18 mouse cellular contexts compared by ENCODE assay signal in the genomic region with DNA sequence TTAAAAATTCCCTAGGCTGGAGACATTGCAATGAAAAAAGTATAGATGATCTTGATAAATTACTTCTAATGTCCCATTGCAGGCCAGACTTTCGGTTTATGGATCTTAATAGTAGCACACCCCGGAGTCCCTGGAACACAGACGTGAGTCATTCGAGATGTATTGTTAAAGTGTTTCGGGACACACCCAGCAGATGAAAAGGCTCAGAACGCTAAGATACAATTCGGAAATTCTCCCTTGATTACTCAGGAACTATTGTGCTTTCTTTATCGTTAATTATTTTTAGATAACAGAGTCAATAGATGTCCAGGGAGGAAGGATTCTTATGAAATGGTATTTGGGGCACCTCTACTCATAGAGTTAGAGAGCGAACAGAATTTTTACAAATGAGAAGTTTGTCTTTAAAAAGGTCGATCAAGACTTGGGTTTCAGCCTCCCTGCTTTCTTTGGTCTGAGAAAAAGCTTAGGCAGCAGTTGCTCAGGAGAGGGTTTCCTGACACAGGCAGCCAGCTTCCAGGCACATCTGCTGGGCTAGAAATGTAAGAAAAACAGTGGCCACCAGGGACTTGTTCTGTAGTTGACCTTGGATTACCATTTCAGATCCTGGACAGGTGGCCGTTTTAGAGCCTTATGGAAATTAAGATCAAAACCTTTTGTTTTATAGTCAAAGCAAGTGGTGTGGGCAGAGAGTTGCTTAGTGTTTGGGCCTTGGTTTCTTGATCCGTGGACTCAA. TPM values are rescaled to one million over a fixed set of nuclear protein-coding genes. Genes with fewer than 3 reads are reported as not detected.
DNase-seq lines count a peak whose midpoint lies in the region; ATAC-seq and TF ChIP-seq lines count a peak whose summit lies in the region.
"Had no signal": no experiment of that assay in that cellular context is flagged by ENCODE, and none has a peak within 500 bp of the region (broad histone marks: within the 10 kb centered on the region; RNA-seq: fewer than 3 reads in every experiment).

No protein-coding gene starts in this region.

- no peak for TF ChIP-seq CTCF in left cerebral cortex, adult 2 months (IDR thresholded peaks at IDR 0.05)
- TF ChIP-seq CTCF in embryonic fibroblast, embryonic 13.5 days (IDR thresholded peaks at IDR 0.05; ENCODE audit: borderline replicate concordance, insufficient read depth, low read length), result no peak

- H3K9me3 ChIP-seq in hindbrain, embryonic 13.5 days, result no peaks in the 10 kb centered on the region
- H3K9me3 ChIP-seq: heart, embryonic 13.5 days had no signal

- no peak overlapping the region for H3K4me3 ChIP-seq in left cerebral cortex, adult 2 months
- H3K4me3 ChIP-seq in embryonic fibroblast, embryonic 13.5 days (ENCODE audit: insufficient read depth, low read length), result no peak overlapping the region
- H3K4me3 ChIP-seq in myocyte, result no peak overlapping the region
- H3K4me3 ChIP-seq in hindbrain, embryonic 13.5 days, result no peak overlapping the region
- H3K4me3 ChIP-seq: erythroblast, embryonic 14.5 days; heart, embryonic 13.5 days had no signal

- WGBS in hindbrain, embryonic 13.5 days, result 69% methylated on average over 12 of the region's 12 CpGs

- H3K36me3 ChIP-seq in myocyte (ENCODE audit: control insufficient read depth, insufficient read depth), result peaks cover 3% of the 10 kb centered on the region
- H3K36me3 ChIP-seq in hindbrain, embryonic 13.5 days, result no peaks in the 10 kb centered on the region
- H3K36me3 ChIP-seq: heart, embryonic 13.5 days had no signal

- peak overlapping the region; percentile 59 for H3K4me2 ChIP-seq in myocyte (ENCODE audit: low read depth)
- no peak overlapping the region for H3K4me2 ChIP-seq in hindbrain, embryonic 13.5 days
- H3K4me2 ChIP-seq: heart, embryonic 13.5 days had no signal

- H3K4me1 ChIP-seq in embryonic fibroblast, embryonic 13.5 days (ENCODE audit: control insufficient read depth, insufficient read depth, low read length), result peaks cover 11% of the 10 kb centered on the region; the same call in 1 of the 2 replicates
- peaks cover 29% of the 10 kb centered on the region for H3K4me1 ChIP-seq in hindbrain, embryonic 13.5 days (replicated peaks)

- peak overlapping the region; percentile 66 for H3K27ac ChIP-seq in left cerebral cortex, adult 2 months
- peak overlapping the region; percentile 5; the same call in 1 of the 2 replicates for H3K27ac ChIP-seq in embryonic fibroblast, embryonic 13.5 days (ENCODE audit: insufficient read depth, low read length)
- no peak overlapping the region for H3K27ac ChIP-seq in hindbrain, embryonic 13.5 days
- H3K27ac ChIP-seq: heart, embryonic 13.5 days; macrophage had no signal

- H3K9ac ChIP-seq in hindbrain, embryonic 13.5 days, result no peak overlapping the region
- H3K9ac ChIP-seq: forebrain, postnatal 0 days; heart, embryonic 13.5 days had no signal

- ATAC-seq in hindbrain, embryonic 13.5 days (ENCODE audit: low FRiP score), result no peak
- ATAC-seq: forebrain, postnatal 0 days; hindbrain, embryonic 16.5 days; midbrain, embryonic 16.5 days had no signal

- H3K79me2 ChIP-seq in myocyte (ENCODE audit: control insufficient read depth, insufficient read depth), result peaks cover 59% of the 10 kb centered on the region

- intact Hi-C loops in left cerebral cortex, adult 2 months (cut with DNase I), result no loop called here

- no peak for TF ChIP-seq POLR2A in embryonic fibroblast, embryonic 13.5 days (IDR thresholded peaks at IDR 0.05; ENCODE audit: low read depth, low read length)
- TF ChIP-seq POLR2A in myocyte (IDR thresholded peaks at IDR 0.05; ENCODE audit: insufficient read length, low read depth), result no peak

- peak; percentile 24 for DNase-seq in gastrocnemius, postnatal 25 days
- no peak for DNase-seq in gastrocnemius, postnatal 4 days (ENCODE audit: low spot score in 2 of 2)
- DNase-seq in left cerebral cortex, adult 2 months (ENCODE audit: extremely low spot score in 1 of 2, low spot score in 2 of 2), result no peak
- DNase-seq in left cerebral cortex, adult 11 months (ENCODE audit: low spot score), result no peak
- DNase-seq in right cerebral cortex, postnatal 36 days (ENCODE audit: low spot score in 2 of 2), result no peak
- DNase-seq: cerebellum, adult 9-11 months; forebrain, postnatal 0 days; kidney, postnatal 14 days; layer of hippocampus, postnatal 36 days; thymus, postnatal 36 days had no signal

- H3K27me3 ChIP-seq in myocyte (ENCODE audit: control insufficient read depth, insufficient read depth, insufficient read length), result no peaks in the 10 kb centered on the region
- no peaks in the 10 kb centered on the region for H3K27me3 ChIP-seq in hindbrain, embryonic 13.5 days
- H3K27me3 ChIP-seq: heart, embryonic 13.5 days had no signal

- no peak overlapping the region for H3ac ChIP-seq in myocyte (ENCODE audit: control insufficient read depth, insufficient read length)

TF ChIP-seq in myocyte, 11 proteins besides CTCF, POLR2A, EP300 and RAD21:
- TF ChIP-seq MYOG (IDR thresholded peaks at IDR 0.05; ENCODE audit: control insufficient read depth in 1 of 3, insufficient read depth in 1 of 3, insufficient read length in 2 of 3, low read depth in 2 of 3), result peak in 1 of 3 experiments; percentile 23
- peak; percentile 2 for TF ChIP-seq TCF12 (IDR thresholded peaks at IDR 0.05; ENCODE audit: insufficient read depth, poor library complexity, severe bottlenecking)
- TF ChIP-seq MYOD1 (IDR thresholded peaks at IDR 0.05; ENCODE audit: control insufficient read depth in 1 of 3, insufficient read length in 2 of 3, low read depth in 2 of 3), result no peak
TF ChIP-seq in myocyte: peak in this region for 2.

RNA-seq across cellular contexts. Expression of a gene that starts 34.8 kb away (rescaled TPM):
- 100 to 1,000 TPM; 130 to 149 TPM for total RNA-seq in gastrocnemius, postnatal 25 days (2021)
- total RNA-seq in gastrocnemius, postnatal 4 days (2021), result 100 to 1,000 TPM; 114 to 125 TPM
- 100 to 1,000 TPM; 868 to 887 TPM for total RNA-seq in left cerebral cortex, adult 2 months (2021)
- 66.1 and 77.8 TPM in 2 replicates for polyA plus RNA-seq in embryonic fibroblast, embryonic 13.5 days (2011; ENCODE audit: insufficient read length, low read depth, missing spikeins)
- polyA plus RNA-seq in myocyte (2012; fragmentation: generic; extraction: Trizol), result 34.0 TPM
- polyA plus RNA-seq in hindbrain, embryonic 13.5 days (2015; fragmentation: Nextera tagmentation; extraction: Ambion mirVana), result 131 and 134 TPM in 2 replicates

Comparison
In these comparisons a context has a peak if more than half of its experiments do, and no peak if none do; other contexts are left out.
1. RNA of a gene that starts 34.8 kb away (total RNA-seq): 868 to 887 TPM in left cerebral cortex, adult 2 months; 130 to 149 TPM in gastrocnemius, postnatal 25 days and 114 to 125 TPM in gastrocnemius, postnatal 4 days; every median in the first group is over 4 times any median in the second.